Mouse (Mus musculus): ENCODE measurements around the gene Wbp1.

- no peak for TF ChIP-seq NELFE (IDR thresholded peaks at IDR 0.05; ENCODE audit: low read depth, low read length)
- no peak for TF ChIP-seq ZNF384 (IDR thresholded peaks at IDR 0.05; ENCODE audit: low read depth, low read length)
- no peak for TF ChIP-seq ZKSCAN1 (IDR thresholded peaks at IDR 0.05; ENCODE audit: low read depth, low read length)
- no peak for TF ChIP-seq ZC3H11A (IDR thresholded peaks at IDR 0.05; ENCODE audit: low read depth, low read length)
- TF ChIP-seq CTCF (IDR thresholded peaks at IDR 0.05 in 2 of 3, conservative IDR thresholded peaks at IDR 0.05 in 1 of 3; ENCODE audit: control insufficient read depth in 1 of 3, insufficient read depth in 1 of 3, low read depth in 2 of 3, low read length in 3 of 3, poor library complexity in 1 of 3, severe bottlenecking in 1 of 3), result no peak
- no peak for TF ChIP-seq GATA1 (IDR thresholded peaks at IDR 0.05; ENCODE audit: low read depth, low read length)
- TF ChIP-seq TAL1 (IDR thresholded peaks at IDR 0.05; ENCODE audit: low read length), result no peak
Observed at GRCm38 (mm10) chr6:83083497-83083896, 37.9 kb downstream of the Wbp1 start.

Measured in MEL (cell line).